ENCODE assay signal across 14 mouse cellular contexts in the genomic region with DNA sequence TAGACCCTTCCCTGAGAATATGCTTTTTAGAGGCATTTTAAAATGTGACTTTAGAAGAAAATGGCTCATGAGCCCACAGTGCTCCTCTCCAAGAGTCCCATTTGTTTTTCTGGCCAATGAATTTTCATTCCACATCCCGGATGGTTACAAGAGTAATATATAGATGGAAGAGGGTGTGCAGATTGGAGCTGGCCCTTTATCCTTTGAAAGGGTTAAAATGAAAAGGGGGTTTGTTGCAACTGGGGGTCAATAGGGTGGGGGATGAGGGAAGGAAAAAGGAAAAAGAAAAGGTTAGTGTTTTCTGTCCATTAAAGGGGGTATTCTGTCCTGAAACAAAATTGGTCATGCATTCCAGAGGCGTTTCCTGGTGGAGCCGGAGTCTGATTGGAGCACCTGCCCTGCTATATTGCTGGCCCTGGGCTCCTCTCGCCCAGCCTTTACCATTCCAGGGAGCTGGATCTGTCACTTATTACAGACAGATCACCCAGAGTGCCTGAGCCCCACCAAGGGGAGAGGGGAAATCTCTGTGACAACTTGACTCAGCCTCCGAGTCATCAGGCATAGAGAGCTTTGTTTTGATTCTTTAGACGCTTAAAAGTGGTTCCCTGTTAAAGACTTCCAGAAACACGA.
DNase-seq lines count a peak whose midpoint lies in the region; ATAC-seq and TF ChIP-seq lines count a peak whose summit lies in the region.
"Had no signal": no experiment of that assay in that cellular context is flagged by ENCODE, and none has a peak within 500 bp of the region (broad histone marks: within the 10 kb centered on the region; RNA-seq: fewer than 3 reads in every experiment).

No protein-coding gene starts in this region.

- no peak overlapping the region for H3K4me3 ChIP-seq in forebrain, embryonic 12.5 days (replicated peaks)
- H3K4me3 ChIP-seq in forebrain, postnatal 0 days (ENCODE audit: low read depth, low read length), result no peak overlapping the region
- no peak overlapping the region for H3K4me3 ChIP-seq in hindbrain, embryonic 14.5 days (replicated peaks; ENCODE audit: low read length)
- no peak overlapping the region for H3K4me3 ChIP-seq in midbrain, postnatal 0 days (ENCODE audit: low read depth, low read length)
- H3K4me3 ChIP-seq in lung, postnatal 0 days (ENCODE audit: low read depth, low read length), result no peak overlapping the region
- H3K4me3 ChIP-seq: erythroblast, embryonic 14.5 days; heart, embryonic 12.5 days; layer of hippocampus, adult 2 months; liver, embryonic 15.5 days had no signal

- WGBS in forebrain, embryonic 12.5 days, result 18% methylated on average over 7 of the region's 7 CpGs
- whole genome bisulfite sequencing in forebrain, postnatal 0 days, result 23% methylated on average over 7 of the region's 7 CpGs
- 10% methylated on average over 7 of the region's 7 CpGs for WGBS in hindbrain, embryonic 14.5 days
- WGBS in midbrain, postnatal 0 days, result 8% methylated on average over 7 of the region's 7 CpGs
- WGBS in lung, postnatal 0 days, result 53% methylated on average over 7 of the region's 7 CpGs

- no peak overlapping the region for H3K27ac ChIP-seq in forebrain, embryonic 12.5 days
- no peak overlapping the region for H3K27ac ChIP-seq in forebrain, postnatal 0 days (ENCODE audit: low read depth, low read length)
- H3K27ac ChIP-seq in hindbrain, embryonic 14.5 days, result no peak overlapping the region
- no peak overlapping the region for H3K27ac ChIP-seq in midbrain, postnatal 0 days (ENCODE audit: low read depth, low read length)
- no peak overlapping the region for H3K27ac ChIP-seq in lung, postnatal 0 days (ENCODE audit: low read length)
- H3K27ac ChIP-seq: layer of hippocampus, adult 2 months; liver, embryonic 15.5 days had no signal

- no peaks in the 10 kb centered on the region for H3K36me3 ChIP-seq in forebrain, embryonic 12.5 days (replicated peaks)
- H3K36me3 ChIP-seq in forebrain, postnatal 0 days (ENCODE audit: insufficient read depth), result no peaks in the 10 kb centered on the region
- no peaks in the 10 kb centered on the region for H3K36me3 ChIP-seq in hindbrain, embryonic 14.5 days (replicated peaks; ENCODE audit: control insufficient read depth, insufficient read depth)
- H3K36me3 ChIP-seq in midbrain, postnatal 0 days (ENCODE audit: insufficient read depth, low read length), result no peaks in the 10 kb centered on the region
- no peaks in the 10 kb centered on the region for H3K36me3 ChIP-seq in lung, postnatal 0 days (ENCODE audit: insufficient read depth, low read length)
- H3K36me3 ChIP-seq: heart, embryonic 12.5 days; liver, embryonic 15.5 days had no signal

- H3K27me3 ChIP-seq in forebrain, embryonic 12.5 days, result 0 out of 2 replicates have a peak, but pooled peaks cover 9% of the 10 kb centered on the region
- no peaks in the 10 kb centered on the region for H3K27me3 ChIP-seq in forebrain, postnatal 0 days (ENCODE audit: insufficient read depth, low read length)
- H3K27me3 ChIP-seq in hindbrain, embryonic 14.5 days (ENCODE audit: control insufficient read depth, insufficient read depth, low read length), result no peaks in the 10 kb centered on the region
- H3K27me3 ChIP-seq in midbrain, postnatal 0 days (ENCODE audit: insufficient read depth, low read length), result no peaks in the 10 kb centered on the region
- no peaks in the 10 kb centered on the region for H3K27me3 ChIP-seq in lung, postnatal 0 days (replicated peaks; ENCODE audit: insufficient read depth, low read length)
- H3K27me3 ChIP-seq: heart, embryonic 12.5 days; liver, embryonic 15.5 days had no signal

- peak overlapping the region; percentile 6; the same call in 1 of the 2 replicates for H3K4me2 ChIP-seq in forebrain, embryonic 12.5 days
- H3K4me2 ChIP-seq in forebrain, postnatal 0 days (ENCODE audit: low read depth), result no peak overlapping the region
- peak overlapping the region; percentile 28 for H3K4me2 ChIP-seq in hindbrain, embryonic 14.5 days (replicated peaks)
- peak overlapping the region; percentile 16; the same call in 1 of the 2 replicates for H3K4me2 ChIP-seq in midbrain, postnatal 0 days (ENCODE audit: low read depth, low read length, poor library complexity, severe bottlenecking)
- no peak overlapping the region for H3K4me2 ChIP-seq in lung, postnatal 0 days (replicated peaks; ENCODE audit: low read depth, low read length)
- H3K4me2 ChIP-seq: heart, embryonic 12.5 days; liver, embryonic 15.5 days had no signal

- DNase-seq in forebrain, postnatal 0 days, result no peak
- peak; percentile 59 for DNase-seq in embryo, embryonic 11 days
- no peak for DNase-seq in hindbrain, embryonic 14.5 days (ENCODE audit: low spot score)
- no peak for DNase-seq in midbrain, postnatal 0 days (ENCODE audit: low spot score)
- DNase-seq in ovary, postnatal 36 days (ENCODE audit: low spot score), result no peak
- no peak for DNase-seq in lung, postnatal 0 days (ENCODE audit: low spot score)
- DNase-seq in thymus, postnatal 4 days, result no peak
- DNase-seq: cerebellum, adult 2 months; thymus, adult 2 months had no signal

- no peak for TF ChIP-seq EP300 in lung, postnatal 0 days (IDR thresholded peaks at IDR 0.05)

- peaks cover 6% of the 10 kb centered on the region for H3K4me1 ChIP-seq in forebrain, embryonic 12.5 days
- no peaks in the 10 kb centered on the region for H3K4me1 ChIP-seq in forebrain, postnatal 0 days (ENCODE audit: insufficient read depth)
- no peaks in the 10 kb centered on the region for H3K4me1 ChIP-seq in hindbrain, embryonic 14.5 days (replicated peaks; ENCODE audit: control insufficient read depth, insufficient read depth, low read length)
- no peaks in the 10 kb centered on the region for H3K4me1 ChIP-seq in midbrain, postnatal 0 days (ENCODE audit: insufficient read depth, low read length)
- H3K4me1 ChIP-seq in lung, postnatal 0 days (ENCODE audit: insufficient read depth, low read depth, low read length), result no peaks in the 10 kb centered on the region
- H3K4me1 ChIP-seq: heart, embryonic 12.5 days; liver, embryonic 15.5 days had no signal

- H3K9me3 ChIP-seq in forebrain, embryonic 12.5 days, result no peaks in the 10 kb centered on the region
- no peaks in the 10 kb centered on the region for H3K9me3 ChIP-seq in forebrain, postnatal 0 days (ENCODE audit: low read length)
- H3K9me3 ChIP-seq in hindbrain, embryonic 14.5 days (ENCODE audit: control insufficient read depth, low read length), result no peaks in the 10 kb centered on the region
- no peaks in the 10 kb centered on the region for H3K9me3 ChIP-seq in midbrain, postnatal 0 days (ENCODE audit: low read length)
- H3K9me3 ChIP-seq in lung, postnatal 0 days (ENCODE audit: low read length), result no peaks in the 10 kb centered on the region
- H3K9me3 ChIP-seq: heart, embryonic 12.5 days; liver, embryonic 15.5 days had no signal

- no peak for TF ChIP-seq CTCF in forebrain, postnatal 0 days (IDR thresholded peaks at IDR 0.05; ENCODE audit: low read depth)
- no peak for TF ChIP-seq CTCF in midbrain, postnatal 0 days (IDR thresholded peaks at IDR 0.05)
- TF ChIP-seq CTCF in lung, postnatal 0 days (IDR thresholded peaks at IDR 0.05), result no peak

- ATAC-seq in forebrain, embryonic 12.5 days (ENCODE audit: low FRiP score), result no peak
- no peak for ATAC-seq in forebrain, postnatal 0 days
- ATAC-seq in hindbrain, embryonic 14.5 days (ENCODE audit: low FRiP score), result peak; percentile 85
- ATAC-seq in midbrain, postnatal 0 days (ENCODE audit: low FRiP score), result no peak
- no peak for ATAC-seq in lung, postnatal 0 days

- no peak overlapping the region for H3K9ac ChIP-seq in forebrain, embryonic 12.5 days
- no peak overlapping the region for H3K9ac ChIP-seq in forebrain, postnatal 0 days
- H3K9ac ChIP-seq in hindbrain, embryonic 14.5 days, result no peak overlapping the region
- no peak overlapping the region for H3K9ac ChIP-seq in midbrain, postnatal 0 days (replicated peaks; ENCODE audit: low read length, poor library complexity, severe bottlenecking)
- H3K9ac ChIP-seq in lung, postnatal 0 days (replicated peaks; ENCODE audit: low read depth), result no peak overlapping the region
- H3K9ac ChIP-seq: heart, embryonic 12.5 days; liver, embryonic 15.5 days had no signal

Comparison
In these comparisons a context has a peak if more than half of its experiments do, and no peak if none do; other contexts are left out.
1. H3K4me2 ChIP-seq: peak in forebrain, embryonic 12.5 days (single experiment), hindbrain, embryonic 14.5 days (single experiment) and midbrain, postnatal 0 days (single experiment); none in forebrain, postnatal 0 days (single experiment) and lung, postnatal 0 days (single experiment).